Mouse (Mus musculus): ENCODE data around the gene Gm10985.

Gm10985 gene

GRCm38 (mm10) chr3:53844786-53845185 lies at the start of gene Gm10985:
Gene Gm10985 (plus strand): TSS chr3:53845086.
- no peak for DNase-seq

- DNase-seq = no peak
Measured at GRCm38 (mm10) chr3:53796933-53797332, 48.0 kb upstream of the Gm10985 start.

GRCm38 (mm10) chr3:53799671-53800070 lies 45.2 kb upstream of the Gm10985 start:
- DNase-seq = no peak

GRCm38 (mm10) chr3:53813421-53813977 lies 31.4 kb upstream of the Gm10985 start:
- no peak for DNase-seq

GRCm38 (mm10) chr3:53834238-53834637 lies 10.6 kb upstream of the Gm10985 start:
- no peak for DNase-seq

GRCm38 (mm10) chr3:53846206-53846928 lies 1.5 kb downstream of the Gm10985 start:
- no peak for DNase-seq

- DNase-seq = no peak
Measured at GRCm38 (mm10) chr3:53847726-53848125, 2.8 kb downstream of the Gm10985 start.

GRCm38 (mm10) chr3:53848262-53848661 lies 3.4 kb downstream of the Gm10985 start:
- DNase-seq = no peak

GRCm38 (mm10) chr3:53854261-53854660 lies 9.4 kb downstream of the Gm10985 start:
- no peak for DNase-seq

GRCm38 (mm10) chr3:53854831-53855230 lies 9.9 kb downstream of the Gm10985 start:
- DNase-seq = no peak

GRCm38 (mm10) chr3:53863383-53864220 lies 18.7 kb downstream of the Gm10985 start, which contains the start of gene Ufm1:
Gene Ufm1 (minus strand): TSS chr3:53863830.
- peak; percentile 91 for DNase-seq

GRCm38 (mm10) chr3:53868212-53868611 lies 23.3 kb downstream of the Gm10985 start:
- DNase-seq = no peak

GRCm38 (mm10) chr3:53869263-53869662 lies 24.4 kb downstream of the Gm10985 start:
- no peak for DNase-seq

- no peak for DNase-seq
Measured at GRCm38 (mm10) chr3:53870482-53870881, 25.6 kb downstream of the Gm10985 start.

- DNase-seq = no peak
Measured at GRCm38 (mm10) chr3:53871596-53871995, 26.7 kb downstream of the Gm10985 start.

- no peak for DNase-seq
Measured at GRCm38 (mm10) chr3:53890619-53891540, 46.0 kb downstream of the Gm10985 start.
